Mouse (Mus musculus) hindbrain, embryonic 16.5 days (tissue): ENCODE data around the gene Pld4. TPM values are rescaled to one million over a fixed set of nuclear protein-coding genes. Genes with fewer than 3 reads are reported as not detected.

Experiments
- ATAC-seq: fragments of 200-750 bp; cut with Nextera tagmentation; 2 replicates; pipeline ENCODE4 v1.8.0; 2017; ENCODE audit warnings: moderate TSS enrichment, moderate library complexity
- H3K27ac ChIP-seq: fragments of 300-500 bp; sonication (generic); 2 replicates; pipeline ENCODE4 v1.5.1; 2014; ENCODE audit warnings: low read depth, mild to moderate bottlenecking, control low read depth, low read length, moderate library complexity
- H3K27me3 ChIP-seq: fragments of 300-500 bp; sonication (generic); replicated peaks from 2 replicates; pipeline ENCODE4 v1.6.1; 2014; ENCODE audit warnings: low read length; ENCODE audit not compliant: control insufficient read depth, insufficient read depth
- H3K36me3 ChIP-seq: fragments of 300-500 bp; sonication (generic); 2 replicates; pipeline ENCODE4 v1.6.1; 2014; ENCODE audit warnings: mild to moderate bottlenecking, low read length, moderate library complexity, mixed read lengths; ENCODE audit not compliant: control insufficient read depth, insufficient read depth
- H3K4me1 ChIP-seq: fragments of 300-500 bp; sonication (generic); 2 replicates; pipeline ENCODE4 v1.6.1; 2014; ENCODE audit warnings: low read depth, low read length; ENCODE audit not compliant: control insufficient read depth, insufficient read depth
- H3K4me2 ChIP-seq: fragments of 300-500 bp; sonication (generic); 2 replicates; pipeline ENCODE4 v1.6.1; 2014; ENCODE audit warnings: mild to moderate bottlenecking, low read length, control low read depth, moderate library complexity
- H3K4me3 ChIP-seq: fragments of 300-500 bp; sonication (generic); 2 replicates; pipeline ENCODE4 v1.5.1; 2014; ENCODE audit warnings: mild to moderate bottlenecking, low read length, control low read depth, moderate library complexity
- H3K9ac ChIP-seq: fragments of 300-500 bp; sonication (generic); 2 replicates; pipeline ENCODE4 v1.6.1; 2014; ENCODE audit warnings: low read depth, mild to moderate bottlenecking, control low read depth, low read length, moderate library complexity
- H3K9me3 ChIP-seq: fragments of 300-500 bp; sonication (generic); 2 replicates; pipeline ENCODE4 v1.6.1; 2014; ENCODE audit warnings: mild to moderate bottlenecking, low read length, moderate library complexity; ENCODE audit not compliant: control insufficient read depth
- WGBS: fragments of 180-500 bp; shearing (Covaris S2); extraction: QIAGEN DNeasy Blood & Tissue Kit; methylation state at CpG from one replicate; pipeline ENCODE4 v1.1.7; 2014; 5-methylcytosine and 5-hydroxymethylcytosine counted together
- polyA plus RNA-seq: library from polyadenylated mRNA; unstranded; fragments of >200 nt; fragmentation: Nextera tagmentation; extraction: Ambion mirVana; gene quantifications from 2 replicates; pipeline ENCODE4 v1.2.1, GENCODE M21; 2015

The Pld4 gene
- polyA plus RNA-seq: 5.6 and 7.0 TPM in 2 replicates

- no peak within 1 kb of the TSS for H3K4me3 ChIP-seq
- no peak within 1 kb of the TSS for H3K4me2 ChIP-seq
- no peak within 1 kb of the TSS for H3K9ac ChIP-seq
- no peak for ATAC-seq
- no peaks in the 10 kb centered on the region for H3K4me1 ChIP-seq
- H3K27ac ChIP-seq: no peak within 1 kb of the TSS
- H3K9me3 ChIP-seq: no peaks in the 10 kb centered on the region; the same call in 1 of the 2 replicates
- no peaks in the 10 kb centered on the region for H3K27me3 ChIP-seq
- whole genome bisulfite sequencing: 42% methylated on average over 4 of the region's 4 CpGs
- H3K36me3 ChIP-seq: no peaks in the 10 kb centered on the region
These were observed at the start of gene Pld4 for GRCm38 (mm10) chr12:112760154-112760926. Gene Pld4, plus strand, starts transcription at chr12:112760655.

DNA sequence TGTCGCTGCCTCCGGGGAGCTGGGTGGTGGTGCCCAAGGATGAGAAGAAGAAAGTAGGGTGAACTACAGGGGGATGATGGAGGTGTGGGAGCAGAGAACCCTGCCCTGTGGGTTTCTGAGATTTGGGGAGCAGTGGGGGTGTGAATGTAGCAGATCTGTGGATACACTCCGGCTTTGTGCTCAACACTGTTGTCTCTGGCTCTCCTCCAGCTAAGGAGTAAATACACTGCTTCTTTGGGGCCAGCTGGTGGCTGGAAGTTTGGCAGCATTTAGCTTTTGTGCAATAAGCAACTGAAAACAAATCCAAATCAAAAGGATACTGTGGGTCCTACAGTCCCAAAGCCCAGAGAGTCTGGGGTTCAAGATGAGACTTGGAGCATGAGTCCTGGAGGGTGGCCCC, 46.5 kb upstream of the Pld4 start:
- Histone ChIP-seq H3K4me3 (no peak overlapping the region), H3K9ac (no peak overlapping the region), H3K4me2 (no peak overlapping the region), H3K4me1 (no peaks in the 10 kb centered on the region; the same call in 1 of the 2 replicates), H3K9me3 (no peaks in the 10 kb centered on the region), H3K36me3 (no peaks in the 10 kb centered on the region), H3K27me3 (0 out of 2 replicates have a peak, but pooled peaks cover 2% of the 10 kb centered on the region), H3K27ac (no peak overlapping the region)
- 59% methylated on average over 3 of the region's 3 CpGs for WGBS
- ATAC-seq: peak; percentile 35; the same call in 1 of the 2 replicates

GRCm38 (mm10) chr12:112717140-112717539, 43.3 kb upstream of the Pld4 start:
- no peak for ATAC-seq
- Histone ChIP-seq H3K36me3 (no peaks in the 10 kb centered on the region), H3K4me2 (no peak overlapping the region), H3K9me3 (no peaks in the 10 kb centered on the region), H3K4me3 (no peak overlapping the region), H3K27me3 (peaks cover 6% of the 10 kb centered on the region), H3K9ac (no peak overlapping the region), H3K27ac (no peak overlapping the region), H3K4me1 (peaks cover 7% of the 10 kb centered on the region; the same call in 1 of the 2 replicates)
- WGBS: 28% methylated on average over 7 of the region's 7 CpGs

GRCm38 (mm10) chr12:112718995-112719394, 41.5 kb upstream of the Pld4 start:
- no peak overlapping the region for H3K9ac ChIP-seq
- no peak for ATAC-seq
- no peaks in the 10 kb centered on the region for H3K9me3 ChIP-seq
- peaks cover 6% of the 10 kb centered on the region for H3K27me3 ChIP-seq
- H3K27ac ChIP-seq: no peak overlapping the region
- H3K4me1 ChIP-seq: peaks cover 20% of the 10 kb centered on the region
- H3K36me3 ChIP-seq: no peaks in the 10 kb centered on the region
- H3K4me3 ChIP-seq: no peak overlapping the region
- 72% methylated on average over 5 of the region's 5 CpGs for WGBS
- H3K4me2 ChIP-seq: no peak overlapping the region

- H3K27me3 ChIP-seq: peaks cover 6% of the 10 kb centered on the region
- H3K4me2 ChIP-seq: peak within 1 kb of the TSS; percentile 88
- peaks cover 28% of the 10 kb centered on the region for H3K4me1 ChIP-seq
- no peak for ATAC-seq
- peak within 1 kb of the TSS; percentile 82 for H3K9ac ChIP-seq
- H3K27ac ChIP-seq: peak within 1 kb of the TSS; percentile 59
- H3K36me3 ChIP-seq: no peaks in the 10 kb centered on the region
- 72% methylated on average over 6 of the region's 6 CpGs for WGBS
- H3K9me3 ChIP-seq: no peaks in the 10 kb centered on the region
- peak within 1 kb of the TSS; percentile 89 for H3K4me3 ChIP-seq
These were observed 40.2 kb upstream of the Pld4 start, which contains the start of gene Cep170b for GRCm38 (mm10) chr12:112720216-112720615. Gene Cep170b, plus strand, starts transcription at chr12:112720455.

DNA sequence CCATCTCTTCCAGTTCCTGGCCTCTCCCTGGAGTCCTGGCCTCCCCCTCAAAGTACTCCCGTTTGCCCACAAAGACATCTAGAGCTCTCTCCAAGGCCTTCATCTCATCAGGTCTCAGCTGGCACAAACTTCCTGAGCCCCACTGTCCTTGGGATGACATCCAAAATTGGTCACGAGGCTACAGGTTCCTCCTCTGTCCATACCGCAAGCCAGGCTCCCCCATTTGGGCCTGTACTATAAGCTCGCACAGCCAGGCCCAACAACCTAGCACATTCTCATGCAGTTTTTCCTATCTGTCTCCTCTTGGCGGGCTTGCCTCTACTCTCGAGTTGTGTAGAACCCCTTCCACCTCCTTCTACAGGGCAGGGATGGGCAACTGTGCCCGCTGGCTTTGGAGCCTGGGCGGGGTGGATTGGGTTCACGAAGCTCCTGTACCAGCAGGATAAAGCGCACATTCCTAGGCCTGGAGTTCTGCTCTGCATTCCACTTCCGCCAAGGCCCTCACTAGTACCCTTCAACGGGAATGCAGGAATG, 39.5 kb upstream of the Pld4 start:
- Histone ChIP-seq H3K36me3 (no peaks in the 10 kb centered on the region), H3K9me3 (no peaks in the 10 kb centered on the region), H3K27me3 (peaks cover 6% of the 10 kb centered on the region), H3K4me3 (peak overlapping the region; percentile 89), H3K4me2 (peak overlapping the region; percentile 88), H3K9ac (peak overlapping the region; percentile 82), H3K4me1 (peaks cover 28% of the 10 kb centered on the region), H3K27ac (peak overlapping the region; percentile 59)
- 38% methylated on average over 12 of the region's 12 CpGs for WGBS
- ATAC-seq: no peak; the same call in 1 of the 2 replicates

DNA sequence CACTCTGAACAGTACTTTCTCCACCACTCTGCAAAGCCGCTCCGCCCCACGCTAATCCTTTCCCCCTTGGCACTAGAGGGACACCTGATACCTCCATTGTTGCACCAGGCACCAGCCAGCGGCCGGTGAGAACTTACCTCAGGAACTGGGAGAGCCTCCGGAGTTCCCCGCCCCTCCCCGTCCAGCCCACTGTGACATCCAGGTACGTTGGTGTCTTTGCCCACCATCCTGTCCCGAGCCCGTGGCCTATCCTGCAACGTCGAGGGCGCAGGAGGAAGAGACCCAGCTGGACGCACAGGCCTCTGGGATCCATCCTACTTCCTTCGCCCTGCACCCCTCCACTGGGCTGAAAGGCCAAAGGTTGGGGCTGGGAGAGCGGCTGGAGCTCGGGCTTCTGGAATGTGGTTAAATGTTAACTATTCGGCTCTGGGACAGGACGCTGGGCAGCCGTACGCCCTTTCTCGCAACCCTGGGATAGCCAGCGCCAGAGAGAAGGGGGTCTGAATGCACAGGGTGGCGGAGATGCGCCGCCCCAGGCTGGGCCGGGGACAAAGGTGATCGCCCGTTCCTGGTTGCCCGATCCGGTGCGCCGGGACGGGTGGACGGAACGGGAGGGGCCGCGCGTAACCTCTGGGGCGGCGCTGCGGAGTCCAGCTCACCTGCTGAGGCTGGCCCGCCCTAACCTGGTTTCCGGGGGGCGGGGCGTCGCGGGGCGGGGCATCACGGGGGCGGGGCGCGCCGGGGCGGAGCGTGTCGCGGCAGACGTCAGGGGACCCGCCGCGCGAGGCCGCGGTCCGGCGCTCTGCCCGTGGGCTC, 38.8 kb upstream of the Pld4 start:
- H3K4me3 ChIP-seq: peak overlapping the region; percentile 89
- H3K9me3 ChIP-seq: no peaks in the 10 kb centered on the region
- peaks cover 6% of the 10 kb centered on the region for H3K27me3 ChIP-seq
- peaks cover 28% of the 10 kb centered on the region for H3K4me1 ChIP-seq
- H3K4me2 ChIP-seq: peak overlapping the region; percentile 88
- no peaks in the 10 kb centered on the region for H3K36me3 ChIP-seq
- H3K27ac ChIP-seq: peak overlapping the region; percentile 74; the same call in 1 of the 2 replicates
- H3K9ac ChIP-seq: peak overlapping the region; percentile 82
- 3% methylated on average over 46 of the region's 69 CpGs for WGBS
- ATAC-seq: peak; percentile 38

- peak; percentile 48 for ATAC-seq
- Histone ChIP-seq H3K4me1 (peaks cover 28% of the 10 kb centered on the region), H3K36me3 (no peaks in the 10 kb centered on the region), H3K9me3 (no peaks in the 10 kb centered on the region), H3K4me2 (peak overlapping the region; percentile 88), H3K4me3 (peak overlapping the region; percentile 89), H3K9ac (peak overlapping the region; percentile 82), H3K27ac (peak overlapping the region; percentile 74), H3K27me3 (peaks cover 6% of the 10 kb centered on the region)
- WGBS: under 1% methylated on average over 38 of the region's 75 CpGs
These were observed 38.0 kb upstream of the Pld4 start for GRCm38 (mm10) chr12:112722240-112723027.
